Mouse (Mus musculus) hindbrain, embryonic 14.5 days (tissue): ENCODE measurements at regions not wholly inside any gene's neighbourhood (a gene's known extent, or its start where the extent isn't known, plus 50 kb on each side); places are given as distances from the start of the nearest gene placed in this dataset.

Source experiments
- ATAC-seq: fragments of 200-750 bp; cut with Nextera tagmentation; 2 replicates; pipeline ENCODE4 v1.8.0; 2017; ENCODE audit warnings: moderate number of reproducible peaks, mild to moderate bottlenecking, moderate TSS enrichment, moderate library complexity; ENCODE audit not compliant: low FRiP score
- DNase-seq: peaks from one replicate; pipeline ENCODE4 v3.0.0-alpha.2; 2015; ENCODE audit warnings: low spot score
- H3K27ac ChIP-seq: fragments of 300-500 bp; sonication (generic); 2 replicates; pipeline ENCODE4 v1.5.1; 2014; ENCODE audit warnings: mild to moderate bottlenecking, moderate library complexity
- H3K27me3 ChIP-seq: fragments of 300-500 bp; sonication (generic); 2 replicates; pipeline ENCODE4 v1.6.1; 2014; ENCODE audit warnings: mild to moderate bottlenecking, low read length, mixed read lengths; ENCODE audit not compliant: control insufficient read depth, insufficient read depth
- H3K36me3 ChIP-seq: fragments of 300-500 bp; sonication (generic); replicated peaks from 2 replicates; pipeline ENCODE4 v1.6.1; 2014; ENCODE audit not compliant: control insufficient read depth, insufficient read depth
- H3K4me1 ChIP-seq: fragments of 300-500 bp; sonication (generic); replicated peaks from 2 replicates; pipeline ENCODE4 v1.6.1; 2014; ENCODE audit warnings: antibody characterized with exemption, low read length, mixed read lengths; ENCODE audit not compliant: control insufficient read depth, insufficient read depth
- H3K4me2 ChIP-seq: fragments of 300-500 bp; sonication (generic); replicated peaks from 2 replicates; pipeline ENCODE4 v1.6.1; 2014; ENCODE audit warnings: mild to moderate bottlenecking, moderate library complexity
- H3K4me3 ChIP-seq: fragments of 300-500 bp; sonication (generic); replicated peaks from 2 replicates; pipeline ENCODE4 v1.5.1; 2014; ENCODE audit warnings: mild to moderate bottlenecking, low read length
- H3K9ac ChIP-seq: fragments of 300-500 bp; sonication (generic); 2 replicates; pipeline ENCODE4 v1.6.1; 2014
- H3K9me3 ChIP-seq: fragments of 300-500 bp; sonication (generic); 2 replicates; pipeline ENCODE4 v1.6.1; 2016; ENCODE audit warnings: low read length; ENCODE audit not compliant: control insufficient read depth
- WGBS: fragments of 180-500 bp; shearing (Covaris S2); extraction: QIAGEN DNeasy Blood & Tissue Kit; methylation state at CpG from one replicate; pipeline ENCODE4 v1.1.7; 2014; 5-methylcytosine and 5-hydroxymethylcytosine counted together

DNA sequence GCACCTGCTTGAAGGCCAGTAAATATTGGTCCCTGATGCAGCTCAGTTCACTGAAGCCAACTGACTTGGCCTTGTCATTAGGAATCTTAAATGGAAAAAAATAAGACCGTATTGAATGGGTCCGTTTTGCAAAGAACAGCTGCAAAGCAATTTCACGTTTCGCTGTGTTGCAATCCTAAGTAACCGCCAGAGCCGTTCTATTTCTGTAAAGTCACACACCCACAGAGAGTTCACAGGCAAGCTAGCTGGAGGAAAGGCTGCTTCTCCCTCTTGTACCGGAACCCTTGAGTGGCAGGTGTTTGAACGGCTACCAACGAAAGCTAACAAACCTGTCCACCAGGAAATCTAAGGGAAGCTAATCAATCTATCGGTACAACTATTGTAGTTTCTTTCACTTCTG is 80.6 kb upstream of the F13a1 start:
- H3K4me2 ChIP-seq: no peak overlapping the region
- WGBS: 79% methylated on average over 10 of the region's 10 CpGs
- ATAC-seq (no peak), DNase-seq (no peak)
- peaks cover 6% of the 10 kb centered on the region; the same call in 1 of the 2 replicates for H3K9me3 ChIP-seq
- no peaks in the 10 kb centered on the region for H3K27me3 ChIP-seq
- H3K4me3 ChIP-seq: no peak overlapping the region
- no peak overlapping the region for H3K27ac ChIP-seq
- H3K9ac ChIP-seq: no peak overlapping the region
- no peaks in the 10 kb centered on the region for H3K4me1 ChIP-seq
- H3K36me3 ChIP-seq: no peaks in the 10 kb centered on the region

DNA sequence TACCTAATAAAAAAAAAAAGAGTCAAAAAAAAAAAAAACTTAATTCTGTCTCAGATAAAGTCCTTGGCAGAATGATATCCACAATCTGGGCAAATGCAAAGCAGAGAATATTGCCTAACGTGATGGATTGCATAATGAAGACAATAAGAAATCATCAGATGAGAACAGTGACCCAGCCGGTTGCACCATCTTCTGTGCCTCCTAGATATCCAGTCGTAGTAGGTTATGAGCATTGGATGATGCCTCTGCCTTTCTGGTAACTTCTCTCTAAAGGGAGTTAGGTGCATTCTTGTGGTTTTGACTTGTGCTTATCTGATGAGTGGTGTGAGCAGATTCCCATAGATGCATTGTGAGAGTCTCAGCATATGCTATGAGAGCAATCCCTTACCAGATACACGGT is 71.6 kb upstream of the F13a1 start:
- DNase-seq (no peak), ATAC-seq (no peak)
- Histone ChIP-seq H3K9ac (no peak overlapping the region), H3K4me1 (no peaks in the 10 kb centered on the region), H3K27ac (no peak overlapping the region), H3K9me3 (no peaks in the 10 kb centered on the region), H3K4me2 (no peak overlapping the region), H3K36me3 (no peaks in the 10 kb centered on the region), H3K4me3 (no peak overlapping the region), H3K27me3 (no peaks in the 10 kb centered on the region)
- 95% methylated on average over 4 of the region's 4 CpGs for WGBS

GRCm38 (mm10) chr13:37120219-37120618 is 70.2 kb upstream of the F13a1 start:
- H3K27me3 ChIP-seq: no peaks in the 10 kb centered on the region
- H3K4me2 ChIP-seq: no peak overlapping the region
- H3K27ac ChIP-seq: no peak overlapping the region
- H3K9me3 ChIP-seq: no peaks in the 10 kb centered on the region
- H3K4me3 ChIP-seq: no peak overlapping the region
- H3K9ac ChIP-seq: no peak overlapping the region
- DNase-seq: no peak
- 85% methylated on average over 2 of the region's 2 CpGs for WGBS
- ATAC-seq: no peak
- H3K4me1 ChIP-seq: no peaks in the 10 kb centered on the region
- H3K36me3 ChIP-seq: no peaks in the 10 kb centered on the region

DNA sequence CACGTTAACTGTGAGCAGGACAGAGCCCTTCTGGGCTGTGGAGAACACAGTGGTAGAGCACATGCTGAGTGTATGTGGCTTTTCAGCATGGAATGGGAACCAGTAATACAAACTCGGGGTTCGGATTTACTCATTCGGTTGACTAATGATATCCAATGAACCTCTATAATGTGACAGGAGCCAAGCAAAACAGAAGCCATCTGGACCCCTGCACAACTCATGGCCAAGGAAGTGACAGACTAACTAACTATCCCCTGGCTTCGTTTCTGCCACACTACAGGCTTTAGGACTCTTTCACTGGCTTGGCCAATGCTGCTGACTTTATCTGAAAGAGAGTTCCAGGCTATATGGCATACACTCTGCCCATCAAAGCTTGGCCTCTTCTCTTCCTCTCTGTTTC is 64.3 kb upstream of the F13a1 start:
- Histone ChIP-seq H3K4me2 (no peak overlapping the region), H3K9ac (no peak overlapping the region), H3K9me3 (no peaks in the 10 kb centered on the region), H3K4me3 (no peak overlapping the region), H3K36me3 (no peaks in the 10 kb centered on the region), H3K4me1 (no peaks in the 10 kb centered on the region), H3K27me3 (no peaks in the 10 kb centered on the region), H3K27ac (no peak overlapping the region)
- 81% methylated on average over 5 of the region's 5 CpGs for WGBS
- DNase-seq (no peak), ATAC-seq (no peak)

GRCm38 (mm10) chr13:37111747-37112146 is 61.7 kb upstream of the F13a1 start:
- Histone ChIP-seq H3K4me1 (no peaks in the 10 kb centered on the region), H3K27ac (no peak overlapping the region), H3K9me3 (no peaks in the 10 kb centered on the region), H3K4me3 (no peak overlapping the region), H3K4me2 (no peak overlapping the region), H3K36me3 (no peaks in the 10 kb centered on the region), H3K27me3 (no peaks in the 10 kb centered on the region), H3K9ac (no peak overlapping the region)
- 83% methylated on average over 4 of the region's 4 CpGs for WGBS
- ATAC-seq (no peak), DNase-seq (no peak)

- no peak overlapping the region for H3K4me3 ChIP-seq
- H3K4me2 ChIP-seq: no peak overlapping the region
- H3K36me3 ChIP-seq: no peaks in the 10 kb centered on the region
- H3K27me3 ChIP-seq: no peaks in the 10 kb centered on the region
- DNase-seq (no peak), ATAC-seq (no peak)
- no peaks in the 10 kb centered on the region for H3K9me3 ChIP-seq
- no peak overlapping the region for H3K9ac ChIP-seq
- WGBS: 74% methylated on average over 5 of the region's 5 CpGs
- H3K27ac ChIP-seq: no peak overlapping the region
- H3K4me1 ChIP-seq: peaks cover 11% of the 10 kb centered on the region
These were observed 57.7 kb upstream of the F13a1 start for GRCm38 (mm10) chr13:37107721-37108120.

- Histone ChIP-seq H3K9ac (no peak overlapping the region), H3K4me1 (peaks cover 11% of the 10 kb centered on the region), H3K36me3 (no peaks in the 10 kb centered on the region), H3K4me2 (no peak overlapping the region), H3K4me3 (no peak overlapping the region), H3K27me3 (no peaks in the 10 kb centered on the region), H3K27ac (no peak overlapping the region), H3K9me3 (no peaks in the 10 kb centered on the region)
- DNase-seq: no peak
- 91% methylated on average over 5 of the region's 5 CpGs for WGBS
- no peak for ATAC-seq
These were observed 56.0 kb upstream of the F13a1 start for GRCm38 (mm10) chr13:37106009-37106408.

DNA sequence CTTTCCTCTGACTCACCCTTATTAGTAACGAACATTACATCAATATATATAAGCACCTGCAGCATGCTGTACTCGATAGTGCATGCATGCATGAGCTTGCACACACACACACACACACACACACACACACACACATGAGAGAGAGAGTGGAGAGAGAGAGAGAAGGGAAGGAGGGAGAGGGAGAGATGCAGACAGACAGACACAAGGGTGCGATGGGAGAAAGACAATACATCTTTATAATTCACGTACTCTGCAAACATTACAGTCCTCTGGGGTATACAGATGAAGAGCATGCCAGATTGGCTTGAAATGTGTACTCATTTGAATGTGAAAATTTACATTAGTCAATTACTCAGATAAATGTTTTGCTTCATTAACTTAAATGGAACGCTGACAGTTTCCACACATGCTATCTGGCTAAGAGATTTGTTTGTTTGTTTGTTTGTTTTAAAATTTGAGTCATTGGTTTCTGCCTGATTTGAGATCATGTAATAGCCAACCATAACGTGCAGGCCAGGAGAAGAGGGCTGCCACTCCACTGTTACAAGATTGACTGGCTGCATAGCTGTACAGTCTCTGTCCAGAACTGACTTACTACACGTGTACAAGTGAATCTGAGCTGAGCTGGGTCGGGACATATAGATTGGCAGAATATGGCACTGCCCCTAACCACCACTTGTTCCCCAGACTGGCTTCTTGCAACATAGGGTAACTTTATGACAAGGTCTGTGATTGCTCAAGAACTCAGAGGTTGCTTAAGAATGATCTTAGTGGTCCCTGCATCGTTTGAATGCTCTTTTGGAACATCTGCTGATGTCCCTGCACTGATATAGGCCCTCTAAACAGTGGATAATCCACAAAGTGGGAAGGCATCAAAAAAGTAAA is 54.6 kb upstream of the F13a1 start:
- H3K36me3 ChIP-seq: no peaks in the 10 kb centered on the region
- DNase-seq (no peak), ATAC-seq (peak; percentile 56)
- H3K4me1 ChIP-seq: peaks cover 11% of the 10 kb centered on the region
- H3K9ac ChIP-seq: no peak overlapping the region
- 53% methylated on average over 9 of the region's 9 CpGs for WGBS
- H3K9me3 ChIP-seq: no peaks in the 10 kb centered on the region
- no peak overlapping the region for H3K4me2 ChIP-seq
- no peak overlapping the region for H3K4me3 ChIP-seq
- peak overlapping the region; percentile 72 for H3K27ac ChIP-seq
- H3K27me3 ChIP-seq: no peaks in the 10 kb centered on the region

DNA sequence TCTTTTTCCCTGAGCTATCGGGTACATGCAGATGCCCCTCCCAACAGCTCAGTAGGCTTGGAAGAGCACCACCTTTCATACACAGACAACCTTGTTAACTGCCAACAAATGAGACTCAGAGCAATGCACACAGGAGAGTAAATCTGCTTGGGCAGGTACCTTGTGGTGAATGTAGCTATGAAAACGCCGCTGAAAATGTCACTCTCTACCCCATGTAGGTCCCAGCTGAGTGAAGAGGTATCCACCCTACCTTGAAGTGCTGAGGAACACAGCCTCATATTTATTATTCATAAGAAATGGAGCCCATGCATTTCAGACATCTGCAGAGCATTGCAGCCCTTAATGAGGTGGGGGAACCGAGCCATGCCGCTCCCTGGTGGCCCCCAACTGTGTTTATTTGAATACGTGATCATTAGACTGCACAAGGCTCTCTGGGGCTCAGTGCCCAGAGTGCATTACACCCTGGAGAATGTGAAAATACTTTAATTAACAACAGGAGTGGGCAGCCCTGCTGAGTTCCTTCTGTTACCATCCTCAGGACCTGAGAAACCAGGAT is 53.8 kb upstream of the F13a1 start:
- Histone ChIP-seq H3K27me3 (no peaks in the 10 kb centered on the region), H3K27ac (peak overlapping the region; percentile 72), H3K36me3 (no peaks in the 10 kb centered on the region), H3K9me3 (peaks cover 3% of the 10 kb centered on the region; the same call in 1 of the 2 replicates), H3K4me1 (peaks cover 11% of the 10 kb centered on the region), H3K4me3 (no peak overlapping the region), H3K4me2 (peak overlapping the region; percentile 29), H3K9ac (no peak overlapping the region)
- peak; percentile 88 for ATAC-seq
- DNase-seq: peak; percentile 33
- 30% methylated on average over 6 of the region's 6 CpGs for WGBS
